Comparison of ENCODE assay signal across 8 mouse cellular contexts in genomic region chr1:80758798-80759184, GRCm38 (mm10). TPM values are rescaled to one million over a fixed set of nuclear protein-coding genes. Genes with fewer than 3 reads are reported as not detected.
DNase-seq lines count a peak whose midpoint lies in the region; ATAC-seq and TF ChIP-seq lines count a peak whose summit lies in the region.

No protein-coding gene starts in this region.

- no peak for DNase-seq in kidney, adult 2 months
- no peak for DNase-seq in kidney, adult 8-10 months
- DNase-seq in thymus, adult 18-20 months = no peak
- no peak for DNase-seq in cerebellum, postnatal 36 days
- no peak for DNase-seq in kidney, postnatal 10 days

- WGBS in kidney, adult 2 months = 20% methylated on average over 6 of the region's 6 CpGs
- WGBS in bone marrow, adult 2 months = 12% methylated on average over 6 of the region's 6 CpGs
- 8% methylated on average over 6 of the region's 6 CpGs for WGBS in hindbrain, embryonic 13.5 days
- WGBS in midbrain, embryonic 13.5 days = 11% methylated on average over 6 of the region's 6 CpGs

- H3K27me3 ChIP-seq in kidney, adult 2 months (replicated peaks; ENCODE audit: control insufficient read depth, insufficient read depth, low read length) = peaks cover 7% of the 10 kb centered on the region
- H3K27me3 ChIP-seq in hindbrain, embryonic 13.5 days = peaks cover 29% of the 10 kb centered on the region
- peaks cover 31% of the 10 kb centered on the region for H3K27me3 ChIP-seq in midbrain, embryonic 13.5 days

- H3K4me1 ChIP-seq in kidney, adult 2 months (ENCODE audit: control insufficient read depth, insufficient read depth, low read length) = no peaks in the 10 kb centered on the region
- H3K4me1 ChIP-seq in bone marrow, adult 2 months (ENCODE audit: control insufficient read depth, insufficient read depth, low read length) = peaks cover 4% of the 10 kb centered on the region
- peaks cover 18% of the 10 kb centered on the region for H3K4me1 ChIP-seq in hindbrain, embryonic 13.5 days (replicated peaks)
- H3K4me1 ChIP-seq in midbrain, embryonic 13.5 days (replicated peaks) = peaks cover 19% of the 10 kb centered on the region

- H3K9me3 ChIP-seq in hindbrain, embryonic 13.5 days = no peaks in the 10 kb centered on the region
- H3K9me3 ChIP-seq in midbrain, embryonic 13.5 days = no peaks in the 10 kb centered on the region

- H3K27ac ChIP-seq in kidney, adult 2 months (ENCODE audit: insufficient read depth, low read depth, low read length) = no peak overlapping the region
- H3K27ac ChIP-seq in bone marrow, adult 2 months (ENCODE audit: control insufficient read depth, insufficient read depth, low read depth, low read length, poor library complexity) = peak overlapping the region; percentile 87
- H3K27ac ChIP-seq in hindbrain, embryonic 13.5 days = no peak overlapping the region
- no peak overlapping the region for H3K27ac ChIP-seq in midbrain, embryonic 13.5 days

- H3K4me2 ChIP-seq in hindbrain, embryonic 13.5 days = peak overlapping the region; percentile 97
- H3K4me2 ChIP-seq in midbrain, embryonic 13.5 days (replicated peaks) = peak overlapping the region; percentile 96

- no peak for TF ChIP-seq CTCF in kidney, adult 2 months (conservative IDR thresholded peaks at IDR 0.05; ENCODE audit: insufficient read depth, insufficient read length, low read depth, low read length)
- no peak for TF ChIP-seq CTCF in bone marrow, adult 2 months (IDR thresholded peaks at IDR 0.05; ENCODE audit: control insufficient read depth, insufficient read depth, low read length)

- H3K9ac ChIP-seq in hindbrain, embryonic 13.5 days = peak overlapping the region; percentile 74
- H3K9ac ChIP-seq in midbrain, embryonic 13.5 days (replicated peaks) = peak overlapping the region; percentile 69

- no peaks in the 10 kb centered on the region for H3K36me3 ChIP-seq in kidney, adult 2 months (ENCODE audit: control insufficient read depth, insufficient read depth, low read length)
- no peaks in the 10 kb centered on the region for H3K36me3 ChIP-seq in hindbrain, embryonic 13.5 days
- H3K36me3 ChIP-seq in midbrain, embryonic 13.5 days = no peaks in the 10 kb centered on the region

- peak overlapping the region; percentile 69 for H3K4me3 ChIP-seq in kidney, adult 2 months (ENCODE audit: insufficient read depth, low read depth, low read length)
- H3K4me3 ChIP-seq in bone marrow, adult 2 months (replicated peaks; ENCODE audit: control insufficient read depth, low read depth, low read length) = peak overlapping the region; percentile 89
- peak overlapping the region; percentile 68 for H3K4me3 ChIP-seq in hindbrain, embryonic 13.5 days
- H3K4me3 ChIP-seq in midbrain, embryonic 13.5 days (replicated peaks) = peak overlapping the region; percentile 67

- no peak for ATAC-seq in hindbrain, embryonic 13.5 days (ENCODE audit: low FRiP score)
- ATAC-seq in midbrain, embryonic 13.5 days = no peak; the same call in 1 of the 2 replicates

- TF ChIP-seq POLR2A in kidney, adult 2 months (IDR thresholded peaks at IDR 0.05; ENCODE audit: low read depth, low read length) = no peak
- no peak for TF ChIP-seq POLR2A in bone marrow, adult 2 months (IDR thresholded peaks at IDR 0.05; ENCODE audit: borderline replicate concordance, control insufficient read depth, low read depth, low read length)

RNA-seq across cellular contexts. Expression of gene Dock10, which starts 0.5 kb away (rescaled TPM):
- polyA plus RNA-seq in kidney, adult 2 months (2012; rRNA removed) = 2.8 and 4.1 TPM in 2 replicates
- 11.8 and 23.4 TPM in 2 replicates for polyA plus RNA-seq in bone marrow, adult 2 months (2011; ENCODE audit: insufficient read depth, insufficient read length, low replicate concordance, missing spikeins)
- polyA plus RNA-seq in hindbrain, embryonic 13.5 days (2015; fragmentation: Nextera tagmentation; extraction: Ambion mirVana) = 2.6 and 3.0 TPM in 2 replicates
- 1.8 and 2.1 TPM in 2 replicates for polyA plus RNA-seq in midbrain, embryonic 13.5 days (2015; fragmentation: Nextera tagmentation; extraction: Ambion mirVana)
